Mouse (Mus musculus) stomach, postnatal 0 days (tissue): ENCODE measurements around the gene Agpat4. TPM values are rescaled to one million over a fixed set of nuclear protein-coding genes. Genes with fewer than 3 reads are reported as not detected.
A peak's percentile ranks its signal among the peaks of the same experiment; 100 is the strongest.

Source experiments
- ATAC-seq: fragments of 200-750 bp; cut with Nextera tagmentation; 2 replicates; pipeline ENCODE4 v1.8.0; 2017; ENCODE audit not compliant: low FRiP score, low TSS enrichment
- DNase-seq: peaks from one replicate; pipeline ENCODE4 v3.0.0-alpha.2; 2016; ENCODE audit warnings: low spot score
- H3K27ac ChIP-seq: fragments of 300-500 bp; sonication (generic); replicated peaks from 2 replicates; pipeline ENCODE4 v1.5.1; 2014; ENCODE audit warnings: mild to moderate bottlenecking, control low read depth
- H3K27me3 ChIP-seq: fragments of 300-500 bp; sonication (generic); 2 replicates; pipeline ENCODE4 v1.6.1; 2014; ENCODE audit warnings: low read length; ENCODE audit not compliant: control insufficient read depth, insufficient read depth
- H3K36me3 ChIP-seq: fragments of 300-500 bp; sonication (generic); 2 replicates; pipeline ENCODE4 v1.6.1; 2014; ENCODE audit warnings: low read length, mixed read lengths; ENCODE audit not compliant: control insufficient read depth, insufficient read depth
- H3K4me1 ChIP-seq: fragments of 300-500 bp; sonication (generic); replicated peaks from 2 replicates; pipeline ENCODE4 v1.6.1; 2014; ENCODE audit warnings: antibody characterized with exemption; ENCODE audit not compliant: control insufficient read depth, insufficient read depth
- H3K4me2 ChIP-seq: fragments of 300-500 bp; sonication (generic); replicated peaks from 2 replicates; pipeline ENCODE4 v1.6.1; 2014; ENCODE audit warnings: low read depth, mild to moderate bottlenecking, control low read depth, moderate library complexity
- H3K4me3 ChIP-seq: fragments of 300-500 bp; sonication (generic); 2 replicates; pipeline ENCODE4 v1.5.1; 2014; ENCODE audit warnings: low read depth, low read length, control low read depth
- H3K9ac ChIP-seq: fragments of 300-500 bp; sonication (generic); 2 replicates; pipeline ENCODE4 v1.6.1; 2014; ENCODE audit warnings: mild to moderate bottlenecking, low read length, control low read depth, mixed read lengths
- H3K9me3 ChIP-seq: fragments of 300-500 bp; sonication (generic); 2 replicates; pipeline ENCODE4 v1.6.1; 2016; ENCODE audit warnings: low read length; ENCODE audit not compliant: control insufficient read depth
- CTCF ChIP-seq: IDR thresholded peaks from 2 replicates; pipeline ENCODE4 v1.5.1; 2016; ENCODE audit warnings: antibody characterized with exemption, low read depth, mild to moderate bottlenecking, moderate library complexity
- EP300 ChIP-seq: optimal IDR thresholded peaks from 2 replicates; pipeline ENCODE3; 2016; ENCODE audit warnings: antibody characterized with exemption
- WGBS: fragments of 180-500 bp; shearing (Covaris S2); extraction: QIAGEN DNeasy Blood & Tissue Kit; methylation state at CpG from one replicate; pipeline ENCODE4 v1.1.7; 2014; 5-methylcytosine and 5-hydroxymethylcytosine counted together
- polyA plus RNA-seq: library from polyadenylated mRNA; unstranded; fragments of >200 nt; fragmentation: Nextera tagmentation; extraction: Ambion mirVana; gene quantifications from 2 replicates; pipeline ENCODE4 v1.2.1, GENCODE M21; 2015

The Agpat4 gene
- polyA plus RNA-seq, 1 experiment from 2014 or later = 18.7 TPM

DNA sequence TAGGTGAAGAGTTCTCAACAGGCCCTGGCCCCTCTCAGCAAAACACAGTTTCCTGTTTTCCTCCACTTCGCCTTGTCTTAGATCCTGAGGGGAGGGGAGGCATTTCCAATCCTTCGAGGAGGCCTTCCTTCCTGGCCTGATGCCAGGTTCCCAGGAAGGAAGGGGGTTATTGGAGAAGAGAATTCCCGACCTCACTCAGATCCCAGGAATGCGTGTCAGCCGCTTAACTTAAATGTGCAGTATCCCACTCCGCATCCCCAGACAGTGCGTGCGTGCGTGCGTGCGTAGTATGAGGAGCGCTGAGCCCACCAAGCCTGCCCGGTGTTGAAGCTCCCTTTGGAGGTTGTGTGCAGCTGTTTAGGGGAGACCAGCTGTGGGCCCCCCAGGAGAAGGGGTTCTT lies 44.9 kb downstream of the Agpat4 start:
- no peak for TF ChIP-seq CTCF
- no peak for TF ChIP-seq EP300
- WGBS = 68% methylated on average over 13 of the region's 13 CpGs
- H3K36me3 ChIP-seq = no peaks in the 10 kb centered on the region
- no peaks in the 10 kb centered on the region for H3K9me3 ChIP-seq
- no peak overlapping the region for H3K9ac ChIP-seq
- H3K4me3 ChIP-seq = no peak overlapping the region
- H3K4me1 ChIP-seq = 0 out of 2 replicates have a peak, but pooled peaks cover 3% of the 10 kb centered on the region
- DNase-seq (no peak), ATAC-seq (no peak)
- H3K27ac ChIP-seq = no peak overlapping the region
- no peak overlapping the region for H3K4me2 ChIP-seq
- no peaks in the 10 kb centered on the region for H3K27me3 ChIP-seq

DNA sequence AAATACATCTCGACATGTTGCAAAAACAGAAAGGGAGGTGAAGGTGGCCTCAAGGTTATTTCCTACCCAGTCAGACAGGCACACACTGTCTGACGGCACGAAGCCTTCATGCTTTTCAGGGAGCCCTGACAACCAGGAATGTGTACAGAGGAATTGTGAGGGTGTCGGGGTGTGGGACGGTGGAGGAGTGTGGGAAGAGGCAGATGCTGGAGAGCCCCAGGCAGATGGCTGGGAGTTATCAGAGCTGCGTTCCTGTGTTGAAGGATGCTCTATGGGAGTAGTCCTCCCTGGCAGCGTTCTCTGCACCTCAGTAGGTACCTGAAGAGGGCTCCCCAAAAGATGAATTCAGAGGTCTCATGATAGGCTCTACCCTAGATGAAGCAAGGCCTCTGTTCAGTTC lies 45.4 kb downstream of the Agpat4 start:
- H3K4me3 ChIP-seq = no peak overlapping the region
- no peak for TF ChIP-seq EP300
- no peak for TF ChIP-seq CTCF
- no peak overlapping the region for H3K4me2 ChIP-seq
- WGBS = 79% methylated on average over 7 of the region's 7 CpGs
- no peak for DNase-seq
- no peaks in the 10 kb centered on the region for H3K9me3 ChIP-seq
- H3K27ac ChIP-seq = no peak overlapping the region
- H3K9ac ChIP-seq = no peak overlapping the region
- no peak for ATAC-seq
- no peaks in the 10 kb centered on the region for H3K27me3 ChIP-seq
- no peaks in the 10 kb centered on the region for H3K36me3 ChIP-seq
- H3K4me1 ChIP-seq = peaks cover 3% of the 10 kb centered on the region; the same call in 1 of the 2 replicates

DNA sequence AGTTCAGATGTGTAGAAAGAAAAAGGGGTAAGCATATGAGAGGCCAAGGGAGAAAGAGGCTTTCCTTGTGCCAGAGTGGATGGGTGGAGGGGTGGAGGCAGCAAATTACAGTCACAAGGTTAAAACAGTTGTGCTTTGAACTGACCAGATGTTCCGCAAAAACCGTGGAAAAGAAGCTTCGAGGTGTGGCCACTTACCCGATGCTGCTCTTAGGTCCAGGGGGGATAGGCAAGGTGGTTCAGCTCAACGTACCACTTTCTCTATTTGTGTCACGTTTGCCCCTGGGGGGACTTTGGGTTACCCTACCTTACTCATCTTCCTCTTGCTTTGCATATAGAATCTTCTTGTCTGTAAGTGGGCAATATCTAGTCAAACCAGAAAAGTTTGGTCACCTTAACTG lies 46.0 kb downstream of the Agpat4 start:
- no peak overlapping the region for H3K9ac ChIP-seq
- H3K4me3 ChIP-seq = no peak overlapping the region
- 83% methylated on average over 6 of the region's 6 CpGs for WGBS
- TF ChIP-seq EP300 (no peak), CTCF (no peak)
- ATAC-seq (no peak), DNase-seq (no peak)
- H3K27ac ChIP-seq = no peak overlapping the region
- no peaks in the 10 kb centered on the region for H3K27me3 ChIP-seq
- H3K9me3 ChIP-seq = no peaks in the 10 kb centered on the region
- H3K4me1 ChIP-seq = peaks cover 5% of the 10 kb centered on the region; the same call in 1 of the 2 replicates
- no peak overlapping the region for H3K4me2 ChIP-seq
- no peaks in the 10 kb centered on the region for H3K36me3 ChIP-seq

DNA sequence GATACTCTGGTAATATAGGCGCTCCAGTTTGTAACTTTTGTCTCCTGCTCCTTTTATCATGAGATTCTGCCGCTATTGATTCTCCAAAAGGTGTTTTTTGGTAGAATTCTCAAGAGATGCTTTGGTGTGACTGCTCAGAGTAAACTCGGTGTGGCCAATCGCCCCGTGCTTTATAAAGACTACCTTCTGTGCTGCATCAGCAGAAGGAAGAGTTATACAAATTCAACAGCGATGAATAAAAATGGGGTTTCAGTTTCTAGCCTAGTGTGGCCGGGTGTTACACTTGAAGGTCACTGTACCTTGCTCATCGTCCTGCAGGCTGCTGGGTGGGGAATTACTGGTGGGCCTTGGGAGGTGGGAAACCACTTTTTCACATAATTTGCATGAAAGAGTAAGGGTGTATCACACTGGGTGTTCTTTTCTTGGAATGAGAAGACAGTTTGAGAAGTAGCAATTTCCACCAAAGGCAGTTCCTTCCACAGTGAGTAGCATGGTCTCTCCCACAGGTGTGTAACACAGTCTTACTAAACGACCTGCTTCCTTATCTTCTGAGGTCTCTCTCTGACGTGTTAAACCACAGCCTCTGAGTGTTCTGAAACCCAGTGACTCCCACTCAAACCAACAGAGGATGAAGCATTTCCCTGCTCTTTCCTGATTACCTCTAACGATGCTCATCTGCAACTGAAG lies 46.6 kb downstream of the Agpat4 start:
- WGBS = 86% methylated on average over 11 of the region's 11 CpGs

DNA sequence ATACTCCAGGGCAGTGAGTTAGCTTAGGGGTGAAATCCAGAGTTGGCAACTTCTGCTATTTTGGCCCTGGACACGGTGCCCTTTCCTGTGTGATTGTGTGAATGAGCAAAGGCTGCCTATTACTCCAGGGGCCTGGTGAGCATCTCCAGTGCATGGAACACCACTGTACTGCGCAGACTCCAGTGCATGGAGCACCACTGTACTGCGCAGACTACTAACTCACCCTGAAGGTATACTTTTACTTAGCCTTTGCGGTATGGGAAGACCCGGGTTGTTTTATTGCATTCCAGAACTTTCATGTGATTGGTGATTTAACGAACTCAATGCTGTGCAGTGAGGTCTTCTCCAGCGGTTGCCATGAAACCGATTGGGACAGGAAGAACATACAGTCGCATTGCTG lies 47.2 kb downstream of the Agpat4 start:
- Histone ChIP-seq H3K4me1 (peaks cover 5% of the 10 kb centered on the region; the same call in 1 of the 2 replicates), H3K27me3 (no peaks in the 10 kb centered on the region), H3K36me3 (no peaks in the 10 kb centered on the region), H3K4me3 (no peak overlapping the region), H3K27ac (no peak overlapping the region), H3K4me2 (no peak overlapping the region), H3K9ac (no peak overlapping the region), H3K9me3 (no peaks in the 10 kb centered on the region)
- ATAC-seq (no peak), DNase-seq (no peak)
- WGBS = 93% methylated on average over 9 of the region's 9 CpGs
- no peak for TF ChIP-seq CTCF
- TF ChIP-seq EP300 = no peak

More for the DNA sequence above, 46.6 kb downstream of the Agpat4 start:
- no peak overlapping the region for H3K9ac ChIP-seq
- H3K4me1 ChIP-seq = peaks cover 5% of the 10 kb centered on the region; the same call in 1 of the 2 replicates
- ATAC-seq (no peak), DNase-seq (no peak)
- H3K27ac ChIP-seq = no peak overlapping the region
- H3K4me2 ChIP-seq = no peak overlapping the region
- H3K27me3 ChIP-seq = no peaks in the 10 kb centered on the region
- H3K9me3 ChIP-seq = no peaks in the 10 kb centered on the region
- no peaks in the 10 kb centered on the region for H3K36me3 ChIP-seq
- no peak for TF ChIP-seq CTCF
- TF ChIP-seq EP300 = no peak
- no peak overlapping the region for H3K4me3 ChIP-seq

DNA sequence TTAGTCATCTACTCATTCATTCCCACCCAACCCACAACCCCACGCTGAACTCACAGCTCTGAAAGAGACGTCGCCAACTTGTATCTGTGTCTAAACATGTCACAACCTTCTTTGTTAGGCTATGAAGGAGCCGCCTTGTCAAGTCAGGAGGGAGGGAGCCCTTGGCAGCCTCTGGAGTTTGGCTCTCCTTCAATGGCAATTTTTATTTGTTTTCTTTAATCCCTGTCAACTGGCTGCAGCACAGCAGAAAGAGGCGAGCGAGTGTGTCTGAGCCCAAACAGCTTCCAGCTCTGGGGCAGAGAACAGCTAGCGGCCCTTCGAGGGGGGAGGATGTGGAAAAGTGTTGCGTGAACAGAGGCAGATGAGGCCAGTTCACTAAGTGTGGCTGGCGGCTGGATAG lies 50.0 kb downstream of the Agpat4 start:
- DNase-seq = peak; percentile 47
- Histone ChIP-seq H3K4me3 (no peak overlapping the region), H3K4me2 (no peak overlapping the region), H3K9me3 (no peaks in the 10 kb centered on the region), H3K27me3 (no peaks in the 10 kb centered on the region), H3K36me3 (no peaks in the 10 kb centered on the region), H3K4me1 (peaks cover 5% of the 10 kb centered on the region; the same call in 1 of the 2 replicates), H3K27ac (peak overlapping the region; percentile 63), H3K9ac (no peak overlapping the region)
- 8% methylated on average over 10 of the region's 10 CpGs for WGBS
- TF ChIP-seq EP300 (no peak), CTCF (no peak)
- peak; percentile 75 for ATAC-seq
